Mouse (Mus musculus): ENCODE results near the gene Cyp2d12.

GRCm38 (mm10) chr15:82582621-82583020 lies 27.7 kb downstream of the Cyp2d12 start:
- TF ChIP-seq POLR2A (IDR thresholded peaks at IDR 0.05; ENCODE audit: low read depth, low read length) (no peak), CHD2 (IDR thresholded peaks at IDR 0.05; ENCODE audit: low read length) (no peak), NELFE (IDR thresholded peaks at IDR 0.05; ENCODE audit: low read depth, low read length) (no peak), EP300 (IDR thresholded peaks at IDR 0.05; ENCODE audit: low read length) (no peak), SMC3 (IDR thresholded peaks at IDR 0.05; ENCODE audit: low read depth, low read length) (no peak), MXI1 (IDR thresholded peaks at IDR 0.05; ENCODE audit: low read depth, low read length) (no peak), MAX (IDR thresholded peaks at IDR 0.05; ENCODE audit: low read length) (no peak)
